Mouse (Mus musculus) left cerebral cortex, postnatal 36 days (tissue): Measurements from ENCODE around the gene Bend4. TPM values are rescaled to one million over a fixed set of nuclear protein-coding genes. Genes with fewer than 3 reads are reported as not detected.

ENCODE experiments used
- DNase-seq, 2 experiments: peaks; one replicate each; pipeline ENCODE4 v3.0.0; 2021 to 2022; ENCODE audit warnings: low spot score in 2 of 2, mixed read lengths in 1 of 2
- intact Hi-C: fragments of 180-260 bp; cut with DNase I; formaldehyde crosslinking; loops from one replicate; pipeline ENCODE4 v1.15.1; 2025
- total RNA-seq, 2 experiments: library from RNA; stranded (reverse); gene quantifications; 2 replicates each; pipeline ENCODE4 v1.2.3; 2021

Gene Bend4
- total RNA-seq, 2 experiments from 2014 or later = 6.1 to 7.6 TPM

DNA sequence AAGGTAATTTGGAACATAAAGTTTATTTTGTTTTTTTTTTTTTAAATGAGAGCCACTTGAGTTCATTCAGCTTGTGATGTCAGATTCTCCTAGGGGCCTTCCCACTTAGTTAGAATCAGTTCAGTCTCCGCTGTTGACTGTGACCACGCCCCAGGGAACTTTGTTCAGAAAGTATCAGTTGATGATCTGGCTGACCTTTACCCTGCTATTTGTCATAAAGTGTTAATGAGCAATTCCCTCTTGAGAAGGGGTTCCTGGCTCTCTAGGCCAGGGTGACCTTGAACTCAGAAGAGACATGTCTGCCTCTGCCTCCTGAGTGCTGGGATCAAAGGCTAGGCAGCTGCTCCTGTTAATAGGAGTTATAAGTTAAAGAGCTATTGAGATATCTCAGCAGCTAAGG lies 81.0 kb downstream of the Bend4 start:
- no peak for DNase-seq
- intact Hi-C loops = no loop called here

Other genes with a start within 250 kb of the Bend4 start
- 10 to 100 TPM; 84.8 to 97.0 TPM for gene Tmem33, start 167.7 kb downstream of the Bend4 start, total RNA-seq
- 100 to 1,000 TPM; 183 to 199 TPM for gene Slc30a9, start 121.4 kb downstream of the Bend4 start, total RNA-seq
- gene Shisa3, start 179.6 kb upstream of the Bend4 start, total RNA-seq = 1 to 10 TPM; 1.2 TPM